Mouse (Mus musculus): Measurements from ENCODE around the gene Hoxd4.

Gene Hoxd4

GRCm38 (mm10) chr2:74679596-74679971, 32.1 kb upstream of the Hoxd4 start:
- no peak for DNase-seq

GRCm38 (mm10) chr2:74679980-74680379, 31.7 kb upstream of the Hoxd4 start:
- DNase-seq: no peak

- no peak for DNase-seq
Measured at GRCm38 (mm10) chr2:74680561-74681398, 30.9 kb upstream of the Hoxd4 start.

GRCm38 (mm10) chr2:74681594-74682531, 29.9 kb upstream of the Hoxd4 start:
- no peak for DNase-seq

GRCm38 (mm10) chr2:74682796-74683195, 28.9 kb upstream of the Hoxd4 start:
- DNase-seq: no peak

GRCm38 (mm10) chr2:74683471-74683951, 28.2 kb upstream of the Hoxd4 start:
- no peak for DNase-seq

GRCm38 (mm10) chr2:74684106-74684505, 27.6 kb upstream of the Hoxd4 start:
- DNase-seq: no peak

GRCm38 (mm10) chr2:74685059-74685603, 26.6 kb upstream of the Hoxd4 start:
- no peak for DNase-seq

- peak; percentile 81 for DNase-seq
Measured at GRCm38 (mm10) chr2:74686301-74686987, 25.3 kb upstream of the Hoxd4 start.

GRCm38 (mm10) chr2:74686988-74687697, 24.6 kb upstream of the Hoxd4 start:
- no peak for DNase-seq

GRCm38 (mm10) chr2:74687698-74688555, 23.8 kb upstream of the Hoxd4 start:
- DNase-seq: no peak

- DNase-seq: no peak
Measured at GRCm38 (mm10) chr2:74688795-74689573, 22.7 kb upstream of the Hoxd4 start.

GRCm38 (mm10) chr2:74689574-74690337, 22.0 kb upstream of the Hoxd4 start:
- DNase-seq: no peak

- DNase-seq: no peak
Measured at GRCm38 (mm10) chr2:74690338-74690716, 21.4 kb upstream of the Hoxd4 start.

GRCm38 (mm10) chr2:74691022-74691951, 20.4 kb upstream of the Hoxd4 start, which contains the start of gene Hoxd10:
Hoxd10 (plus strand) TSS chr2:74691924.
- DNase-seq: no peak

- no peak for DNase-seq
Measured at GRCm38 (mm10) chr2:74691995-74692807, 19.5 kb upstream of the Hoxd4 start.

- DNase-seq: no peak
Measured at GRCm38 (mm10) chr2:74692808-74693431, 18.8 kb upstream of the Hoxd4 start.
